Mouse (Mus musculus) cortical plate, adult 2 months (tissue): Measurements from ENCODE around the gene Hbp1.

Experiments used
- CTCF ChIP-seq: fragments of 200-500 bp; IDR thresholded peaks from 2 replicates; pipeline ENCODE4 v1.5.1; 2011; ENCODE audit warnings: mild to moderate bottlenecking, control low read depth, low read length; ENCODE audit not compliant: insufficient read depth; ENCODE audit errors: extremely low read depth
- POLR2A ChIP-seq: fragments of 200-500 bp; IDR thresholded peaks from 2 replicates; pipeline ENCODE4 v1.6.1; 2011; ENCODE audit warnings: mild to moderate bottlenecking, low read length, control low read depth; ENCODE audit not compliant: insufficient read depth; ENCODE audit errors: extremely low read depth

GRCm38 (mm10) chr12:31925343-31925742 lies 25.0 kb downstream of the Hbp1 start:
- TF ChIP-seq CTCF (no peak), POLR2A (no peak)
